Mouse (Mus musculus): ENCODE results near the gene Cdr2.
"Not testable (repeated sequence)": the region's sequence is repeated elsewhere in the genome, so short reads cannot be mapped to it uniquely, and the experiment has no call there.

GRCm38 (mm10) chr7:120972471-120972870 lies 9.6 kb downstream of the Cdr2 start:
- not testable (repeated sequence) for TF ChIP-seq CTCF (IDR thresholded peaks at IDR 0.05; ENCODE audit: control insufficient read depth, insufficient read depth, low read length); POLR2A (IDR thresholded peaks at IDR 0.05; ENCODE audit: borderline replicate concordance, control insufficient read depth, low read depth, low read length)
